Mouse (Mus musculus) left cerebral cortex, adult 6 months (tissue): Measurements from ENCODE around the gene Slc6a21. TPM values are rescaled to one million over a fixed set of nuclear protein-coding genes. Genes with fewer than 3 reads are reported as not detected.

Experiments used
- long read RNA-seq, 2 experiments: library from polyadenylated mRNA; unstranded; transcript quantifications; one replicate each; pipeline ENCODE4 v2.0.0; 2019 to 2020
- polyA plus RNA-seq: library from polyadenylated mRNA; unstranded; fragments of <200 nt; fragmentation: Nextera tagmentation; gene quantifications from 2 replicates; pipeline ENCODE4 v1.2.3, GENCODE M21; 2021

Slc6a21 gene
- polyA plus RNA-seq = not detected in 2 replicates
- long read RNA-seq, experiment 1 = 0 reads
- long read RNA-seq, experiment 2 = 0 reads

DNA sequence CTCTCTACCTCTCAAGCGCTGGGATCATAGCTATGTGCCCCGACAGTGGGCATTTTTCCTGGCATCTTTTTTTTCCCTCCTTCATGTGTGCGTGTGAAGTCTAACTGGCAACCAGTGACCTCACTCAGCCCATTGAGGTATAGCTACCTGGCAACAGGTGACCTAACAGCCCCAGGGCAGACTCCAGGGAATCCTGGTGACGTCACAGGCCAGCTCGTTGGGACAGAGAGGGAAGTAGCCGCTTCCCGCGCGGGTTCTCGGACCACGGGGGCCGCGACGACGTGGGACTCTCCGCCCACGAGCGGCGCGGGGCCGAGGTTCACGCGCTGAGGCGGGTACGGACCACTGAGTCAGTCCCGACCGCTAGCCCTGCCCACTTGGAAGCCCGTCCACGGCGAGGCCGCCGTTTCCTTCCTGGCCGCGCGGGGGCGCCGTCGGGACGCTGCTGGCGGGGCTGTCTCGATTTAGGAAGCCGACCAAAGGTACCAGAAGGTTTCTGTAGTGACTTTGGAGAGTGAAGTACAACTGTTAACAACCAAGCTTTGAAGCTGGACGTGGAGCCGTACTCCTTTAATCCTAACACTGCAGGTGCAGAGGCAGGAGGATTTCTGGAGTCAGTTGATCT lies at the start of gene Slc6a21:
Gene Slc6a21, plus strand, starts transcription at position 378 of the 625 bp plus-strand sequence.

GRCm38 (mm10) chr7:45238723-45239496 lies 38.4 kb upstream of the Slc6a21 start, which contains the start of gene Cd37:
TSS of gene Cd37 (minus strand) at chr7:45239115.

GRCm38 (mm10) chr7:45240633-45241388 lies 36.5 kb upstream of the Slc6a21 start, which contains the start of gene Slc6a16:
TSS of gene Slc6a16 (plus strand) at chr7:45241085.

GRCm38 (mm10) chr7:45333431-45333982 lies 56.2 kb downstream of the Slc6a21 start, which contains the start of gene Trpm4:
TSS of gene Trpm4 (minus strand) at chr7:45333780.

GRCm38 (mm10) chr7:45335056-45335455 lies 57.7 kb downstream of the Slc6a21 start, which contains the start of gene Hrc:
TSS of gene Hrc (plus strand) at chr7:45335290.

Other genes starting within 250 kb of the Slc6a21 start
- gene Prr12, start 224.6 kb upstream of the Slc6a21 start, polyA plus RNA-seq = 3.6 and 6.1 TPM in 2 replicates
- 36.5 and 47.8 TPM in 2 replicates for gene Nosip, start 215.1 kb upstream of the Slc6a21 start, polyA plus RNA-seq
- gene Prrg2, start 214.8 kb upstream of the Slc6a21 start, polyA plus RNA-seq = 11.7 and 12.1 TPM in 2 replicates
- 9.5 and 14.4 TPM in 2 replicates for gene Rcn3, start 185.3 kb upstream of the Slc6a21 start, polyA plus RNA-seq
- gene Fcgrt, start 173.7 kb upstream of the Slc6a21 start, polyA plus RNA-seq = 26.0 and 28.5 TPM in 2 replicates
- gene Rps11, start 153.1 kb upstream of the Slc6a21 start, polyA plus RNA-seq = 1,227 and 1,374 TPM in 2 replicates
- gene Rpl13a, start 148.8 kb upstream of the Slc6a21 start, polyA plus RNA-seq = 2,046 and 2,172 TPM in 2 replicates
- gene Gm45713, start 141.3 kb upstream of the Slc6a21 start, polyA plus RNA-seq = 0.14 TPM in 1 of 2 replicates, not detected in the other
- 0.70 and 0.99 TPM in 2 replicates for gene Flt3l, start 141.1 kb upstream of the Slc6a21 start, polyA plus RNA-seq
- gene Pih1d1, start 123.2 kb upstream of the Slc6a21 start, polyA plus RNA-seq = 37.8 and 48.3 TPM in 2 replicates
- gene Aldh16a1, start 122.9 kb upstream of the Slc6a21 start, polyA plus RNA-seq = 4.8 TPM in 2 replicates
- 45.6 and 104 TPM in 2 replicates for gene Slc17a7, start 113.6 kb upstream of the Slc6a21 start, polyA plus RNA-seq
- gene Gfy, start 97.9 kb upstream of the Slc6a21 start, polyA plus RNA-seq = 0.05 TPM in 1 of 2 replicates, not detected in the other
- gene Pth2, start 96.5 kb upstream of the Slc6a21 start, polyA plus RNA-seq = not detected in 2 replicates
- 3.6 and 4.4 TPM in 2 replicates for gene Ccdc155, start 72.6 kb upstream of the Slc6a21 start, polyA plus RNA-seq
- gene Dkkl1, start 65.4 kb upstream of the Slc6a21 start, polyA plus RNA-seq = 41.8 and 55.2 TPM in 2 replicates
- 0.40 and 2.1 TPM in 2 replicates for gene Tead2, start 61.8 kb upstream of the Slc6a21 start, polyA plus RNA-seq
- 9.9 and 10.6 TPM in 2 replicates for gene Cd37, start 38.4 kb upstream of the Slc6a21 start, polyA plus RNA-seq
- gene Slc6a16, start 36.4 kb upstream of the Slc6a21 start, polyA plus RNA-seq = 1.1 and 1.6 TPM in 2 replicates
- gene Trpm4, start 56.3 kb downstream of the Slc6a21 start, polyA plus RNA-seq = 9.2 and 15.2 TPM in 2 replicates
- gene Hrc, start 57.8 kb downstream of the Slc6a21 start, polyA plus RNA-seq = 0.05 and 0.11 TPM in 2 replicates
- 11.0 and 32.9 TPM in 2 replicates for gene Ppfia3, start 89.5 kb downstream of the Slc6a21 start, polyA plus RNA-seq
- 270 and 272 TPM in 2 replicates for gene Lin7b, start 93.1 kb downstream of the Slc6a21 start, polyA plus RNA-seq
- 34.4 and 37.7 TPM in 2 replicates for gene Snrnp70, start 118.2 kb downstream of the Slc6a21 start, polyA plus RNA-seq
- not detected in 2 replicates for gene Kcna7, start 128.1 kb downstream of the Slc6a21 start, polyA plus RNA-seq
- 0.10 TPM in 1 of 2 replicates, not detected in the other for gene Ntf5, start 136.2 kb downstream of the Slc6a21 start, polyA plus RNA-seq
- gene Lhb, start 143.3 kb downstream of the Slc6a21 start, polyA plus RNA-seq = 0.19 TPM in 1 of 2 replicates, not detected in the other
- 8.9 and 9.1 TPM in 2 replicates for gene Gys1, start 157.3 kb downstream of the Slc6a21 start, polyA plus RNA-seq
- 34.4 and 45.9 TPM in 2 replicates for gene Ruvbl2, start 160.6 kb downstream of the Slc6a21 start, polyA plus RNA-seq
- gene Ftl1, start 182.4 kb downstream of the Slc6a21 start, polyA plus RNA-seq = 1,322 and 1,591 TPM in 2 replicates
- 94.9 and 121 TPM in 2 replicates for gene Bax, start 189.4 kb downstream of the Slc6a21 start, polyA plus RNA-seq
- gene Tulp2, start 204.4 kb downstream of the Slc6a21 start, polyA plus RNA-seq = 0.08 and 0.17 TPM in 2 replicates
- not detected in 2 replicates for gene Gm45808, start 209.3 kb downstream of the Slc6a21 start, polyA plus RNA-seq
- gene Dhdh, start 211.3 kb downstream of the Slc6a21 start, polyA plus RNA-seq = 3.8 TPM in 2 replicates
- 48.4 and 64.7 TPM in 2 replicates for gene Nucb1, start 232.9 kb downstream of the Slc6a21 start, polyA plus RNA-seq
- gene Ppp1r15a, start 248.8 kb downstream of the Slc6a21 start, polyA plus RNA-seq = 18.3 and 18.8 TPM in 2 replicates
- gene Plekha4, start 248.8 kb downstream of the Slc6a21 start, polyA plus RNA-seq = 3.8 and 7.2 TPM in 2 replicates